Mouse (Mus musculus) cerebellum, adult 2 months (tissue): ENCODE measurements around the gene Cyp2w1. TPM values are rescaled to one million over a fixed set of nuclear protein-coding genes. Genes with fewer than 3 reads are reported as not detected.

Experiments
- DNase-seq, 2 experiments: peaks; one replicate each; pipeline ENCODE4 v3.0.0; 2021
- H3K27ac ChIP-seq: fragments of 200-500 bp; 2 replicates; pipeline ENCODE4 v1.5.1; 2012; ENCODE audit warnings: low read length, control low read depth, inconsistent platforms; ENCODE audit not compliant: insufficient read depth
- H3K27me3 ChIP-seq: fragments of 200-500 bp; 2 replicates; pipeline ENCODE4 v1.6.1; 2012; ENCODE audit warnings: inconsistent platforms, mild to moderate bottlenecking, low read length, moderate library complexity; ENCODE audit not compliant: control insufficient read depth, insufficient read depth
- H3K4me1 ChIP-seq: fragments of 200-500 bp; 2 replicates; pipeline ENCODE4 v1.6.1; 2011; ENCODE audit warnings: low read length; ENCODE audit not compliant: control insufficient read depth, insufficient read depth
- H3K4me3 ChIP-seq: fragments of 200-500 bp; replicated peaks from 2 replicates; pipeline ENCODE3; 2011; ENCODE audit warnings: mild to moderate bottlenecking, low read depth, low read length, control low read depth; ENCODE audit not compliant: insufficient read depth
- CTCF ChIP-seq: fragments of 200-500 bp; IDR thresholded peaks from 2 replicates; pipeline ENCODE4 v1.5.1; 2011; ENCODE audit warnings: low read depth, mild to moderate bottlenecking, control low read depth, low read length, moderate library complexity, borderline replicate concordance; ENCODE audit not compliant: insufficient read depth
- POLR2A ChIP-seq: fragments of 200-500 bp; IDR thresholded peaks from 2 replicates; pipeline ENCODE4 v1.6.1; 2011; ENCODE audit warnings: low read length, control low read depth, borderline replicate concordance; ENCODE audit not compliant: insufficient read depth
- WGBS: fragments of 180-500 bp; shearing (Covaris S2); methylation state at CpG from one replicate; pipeline ENCODE4 v1.1.7; 2018; 5-methylcytosine and 5-hydroxymethylcytosine counted together
- polyA plus RNA-seq: library from polyadenylated mRNA; depleted of rRNA; stranded (reverse); fragments of >200 nt; gene quantifications from 2 replicates; pipeline ENCODE4 v1.2.3, GENCODE M21; 2012; rRNA removed

Gene Cyp2w1
- polyA plus RNA-seq, 1 experiment: not detected

DNA sequence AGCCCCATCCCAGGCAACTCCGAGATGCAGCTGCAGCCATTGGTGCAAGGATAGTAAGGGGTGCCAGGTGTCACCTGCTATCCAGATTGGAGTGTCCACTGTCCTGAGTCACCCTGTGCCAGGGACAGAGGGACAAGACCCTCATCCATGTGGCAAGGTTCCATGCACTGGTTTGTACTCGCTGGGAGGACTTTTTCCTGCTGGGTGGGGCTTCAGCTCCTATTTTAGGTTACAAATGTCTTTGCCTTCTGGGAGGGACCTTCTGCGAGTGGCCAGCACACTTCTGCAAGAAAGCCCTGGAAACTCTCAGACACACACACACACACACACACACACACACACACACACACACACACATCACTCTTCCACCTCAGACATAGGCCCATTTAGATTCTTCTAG, 53.5 kb downstream of the Cyp2w1 start:
- TF ChIP-seq CTCF: no peak
- no peak for TF ChIP-seq POLR2A
- 62% methylated on average over 3 of the region's 3 CpGs for WGBS

More for the DNA sequence above, 53.5 kb downstream of the Cyp2w1 start:
- Histone ChIP-seq H3K27me3 (no peaks in the 10 kb centered on the region), H3K4me1 (peaks cover 32% of the 10 kb centered on the region), H3K27ac (no peak overlapping the region), H3K4me3 (no peak overlapping the region)
- no peak for DNase-seq

Other genes starting within 250 kb of the Cyp2w1 start
- gene Prkar1b, start 202.6 kb upstream of the Cyp2w1 start, polyA plus RNA-seq: 507 and 509 TPM in 2 replicates
- gene Dnaaf5, start 202.4 kb upstream of the Cyp2w1 start, polyA plus RNA-seq: 7.0 and 7.9 TPM in 2 replicates
- gene Sun1, start 152.0 kb upstream of the Cyp2w1 start, polyA plus RNA-seq: 65.3 and 70.8 TPM in 2 replicates
- gene Get4, start 100.3 kb upstream of the Cyp2w1 start, polyA plus RNA-seq: 106 and 114 TPM in 2 replicates
- 156 and 163 TPM in 2 replicates for gene Adap1, start 27.0 kb upstream of the Cyp2w1 start, polyA plus RNA-seq
- gene Cox19, start 1.2 kb upstream of the Cyp2w1 start, polyA plus RNA-seq: 87.4 and 91.1 TPM in 2 replicates
- gene Gpr146, start 25.1 kb downstream of the Cyp2w1 start, polyA plus RNA-seq: 16.4 and 17.3 TPM in 2 replicates
- gene C130050O18Rik, start 52.7 kb downstream of the Cyp2w1 start, polyA plus RNA-seq: 0.21 and 0.25 TPM in 2 replicates
- 4.0 and 4.4 TPM in 2 replicates for gene Gper1, start 70.5 kb downstream of the Cyp2w1 start, polyA plus RNA-seq
- 7.1 and 7.4 TPM in 2 replicates for gene 3110082I17Rik, start 107.9 kb downstream of the Cyp2w1 start, polyA plus RNA-seq
- 37.1 and 42.8 TPM in 2 replicates for gene Zfand2a, start 131.9 kb downstream of the Cyp2w1 start, polyA plus RNA-seq
- 38.1 and 38.8 TPM in 2 replicates for gene Uncx, start 190.9 kb downstream of the Cyp2w1 start, polyA plus RNA-seq